Mouse (Mus musculus) hindbrain, embryonic 11.5 days (tissue): ENCODE measurements at regions not wholly inside any gene's neighbourhood (a gene's known extent, or its start where the extent isn't known, plus 50 kb on each side); places are given as distances from the start of the nearest gene placed in this dataset.
A peak's percentile ranks its signal among the peaks of the same experiment; 100 is the strongest.

ENCODE experiments used
- ATAC-seq: fragments of 200-750 bp; cut with Nextera tagmentation; 2 replicates; pipeline ENCODE4 v1.8.0; 2017; ENCODE audit warnings: mild to moderate bottlenecking, moderate TSS enrichment, moderate library complexity; ENCODE audit not compliant: low FRiP score
- DNase-seq: peaks from one replicate; pipeline ENCODE4 v3.0.0-alpha.2; 2015; ENCODE audit warnings: low spot score
- H3K27ac ChIP-seq: fragments of 300-500 bp; sonication (generic); 2 replicates; pipeline ENCODE4 v1.5.1; 2014; ENCODE audit warnings: mild to moderate bottlenecking, low read depth, low read length
- H3K27me3 ChIP-seq: fragments of 300-500 bp; sonication (generic); 2 replicates; pipeline ENCODE4 v1.6.1; 2014; ENCODE audit warnings: mild to moderate bottlenecking, low read length, moderate library complexity, mixed read lengths; ENCODE audit not compliant: control insufficient read depth, insufficient read depth
- H3K36me3 ChIP-seq: fragments of 300-500 bp; sonication (generic); 2 replicates; pipeline ENCODE4 v1.6.1; 2014; ENCODE audit warnings: mild to moderate bottlenecking, low read length, moderate library complexity, mixed read lengths; ENCODE audit not compliant: control insufficient read depth, insufficient read depth
- H3K4me1 ChIP-seq: fragments of 300-500 bp; sonication (generic); replicated peaks from 2 replicates; pipeline ENCODE4 v1.6.1; 2014; ENCODE audit warnings: low read length, mixed read lengths; ENCODE audit not compliant: control insufficient read depth, insufficient read depth
- H3K4me2 ChIP-seq: fragments of 300-500 bp; sonication (generic); replicated peaks from 2 replicates; pipeline ENCODE4 v1.6.1; 2014; ENCODE audit warnings: mild to moderate bottlenecking, low read depth, low read length
- H3K4me3 ChIP-seq: fragments of 300-500 bp; sonication (generic); 2 replicates; pipeline ENCODE4 v1.5.1; 2014; ENCODE audit warnings: low read depth, low read length
- H3K9ac ChIP-seq: fragments of 300-500 bp; sonication (generic); 2 replicates; pipeline ENCODE4 v1.6.1; 2014; ENCODE audit warnings: low read depth, low read length
- H3K9me3 ChIP-seq: fragments of 300-500 bp; sonication (generic); 2 replicates; pipeline ENCODE4 v1.6.1; 2016; ENCODE audit warnings: low read length; ENCODE audit not compliant: control insufficient read depth
- WGBS: fragments of 180-500 bp; shearing (Covaris S2); extraction: QIAGEN DNeasy Blood & Tissue Kit; methylation state at CpG from one replicate; pipeline ENCODE4 v1.1.7; 2014; 5-methylcytosine and 5-hydroxymethylcytosine counted together

DNA sequence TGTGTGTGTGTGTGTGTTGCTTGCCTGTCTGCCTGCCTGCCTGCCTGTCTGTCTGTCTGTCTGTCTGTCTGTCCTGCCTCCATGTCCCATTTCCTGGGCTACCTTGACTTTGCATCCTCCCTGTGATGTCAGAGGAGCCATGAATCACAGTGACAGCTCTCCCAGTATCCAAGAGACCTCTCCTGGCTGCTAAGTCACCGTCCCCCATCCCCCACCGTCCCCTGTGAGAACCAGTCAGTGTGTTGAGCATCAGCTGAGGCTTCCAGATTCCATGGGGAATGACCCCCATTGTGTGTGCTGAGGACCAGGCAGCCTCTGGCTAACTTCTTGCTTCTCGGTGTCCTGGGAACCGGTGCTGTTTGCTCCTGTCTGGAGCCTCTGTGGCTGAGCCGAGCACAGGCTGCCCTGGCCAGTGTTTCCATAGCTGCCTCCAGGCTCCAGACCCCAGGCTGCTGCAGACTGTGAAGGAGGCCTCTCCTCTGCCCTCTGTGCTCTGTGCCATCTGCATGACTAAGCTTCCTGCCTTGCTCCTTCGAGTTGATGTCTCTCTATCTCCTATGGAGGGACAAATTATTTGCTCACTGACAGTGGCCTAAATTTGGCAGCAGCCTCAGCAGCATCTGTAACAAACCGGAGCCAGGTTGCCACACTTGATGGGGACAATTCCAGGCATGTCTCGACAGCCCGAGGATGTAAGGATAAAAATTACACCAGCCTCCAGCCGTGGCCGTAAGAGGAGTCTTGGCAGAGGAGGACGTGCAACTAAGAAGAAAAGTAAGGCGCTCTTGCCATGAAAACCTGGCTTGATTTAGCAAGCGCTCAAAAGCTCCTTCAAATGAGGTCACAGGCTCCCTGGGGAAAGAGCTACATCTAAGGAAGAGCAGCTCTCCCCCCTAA, 230.7 kb downstream of the Prex1 start:
- H3K9me3 ChIP-seq = no peaks in the 10 kb centered on the region
- H3K4me1 ChIP-seq = peaks cover 7% of the 10 kb centered on the region
- H3K4me2 ChIP-seq = no peak overlapping the region
- H3K27me3 ChIP-seq = no peaks in the 10 kb centered on the region
- no peak overlapping the region for H3K4me3 ChIP-seq
- peak; percentile 70 for DNase-seq
- no peak overlapping the region for H3K9ac ChIP-seq
- no peaks in the 10 kb centered on the region for H3K36me3 ChIP-seq
- WGBS = 51% methylated on average over 14 of the region's 14 CpGs
- peak; percentile 60 for ATAC-seq
- H3K27ac ChIP-seq = peak overlapping the region; percentile 47

DNA sequence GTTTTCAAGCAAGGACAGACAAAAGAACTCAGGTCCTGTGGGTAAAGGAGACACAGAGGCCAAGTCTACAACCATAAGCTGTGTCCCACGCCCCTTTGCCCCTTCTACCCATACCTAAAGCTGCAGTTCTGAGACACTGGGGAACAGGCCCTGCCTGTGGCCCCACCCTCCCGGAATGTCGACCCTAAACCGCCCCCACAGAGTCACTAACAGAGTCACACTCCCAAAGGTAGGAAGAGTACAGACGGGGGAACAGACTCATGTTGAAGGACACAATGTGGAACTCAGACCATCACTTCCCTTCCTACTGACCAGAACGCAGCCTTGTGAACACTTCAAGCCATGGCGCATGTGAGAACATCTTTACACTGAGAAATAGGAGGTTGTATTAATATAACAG, 231.9 kb downstream of the Prex1 start:
- WGBS = 90% methylated on average over 7 of the region's 7 CpGs
- ATAC-seq (no peak), DNase-seq (no peak)
- no peak overlapping the region for H3K4me3 ChIP-seq
- H3K4me1 ChIP-seq = no peaks in the 10 kb centered on the region; the same call in 1 of the 2 replicates
- H3K4me2 ChIP-seq = no peak overlapping the region
- H3K9me3 ChIP-seq = no peaks in the 10 kb centered on the region
- no peaks in the 10 kb centered on the region for H3K27me3 ChIP-seq
- H3K9ac ChIP-seq = no peak overlapping the region
- no peak overlapping the region for H3K27ac ChIP-seq
- H3K36me3 ChIP-seq = no peaks in the 10 kb centered on the region

DNA sequence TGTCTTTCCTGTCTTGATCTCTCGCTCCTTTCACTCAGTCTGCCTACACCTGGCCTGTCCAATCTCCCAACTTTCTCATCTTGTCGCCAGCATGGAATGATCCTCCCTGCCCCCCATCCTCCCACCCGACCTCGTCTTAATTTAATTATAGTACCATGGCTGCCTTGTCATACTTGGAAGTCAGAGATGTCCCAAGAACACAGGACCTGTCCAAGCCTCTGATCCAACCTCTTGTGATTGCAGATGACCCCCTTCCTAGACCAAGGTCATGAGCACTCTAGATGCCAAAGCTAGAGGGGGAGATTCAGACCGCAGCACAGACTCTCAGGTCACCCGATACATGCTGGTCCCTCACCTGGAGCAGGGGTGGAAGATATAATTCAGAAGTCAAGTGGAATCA, 232.3 kb downstream of the Prex1 start:
- Histone ChIP-seq H3K27ac (no peak overlapping the region), H3K27me3 (no peaks in the 10 kb centered on the region), H3K9me3 (no peaks in the 10 kb centered on the region), H3K4me2 (no peak overlapping the region), H3K4me3 (no peak overlapping the region), H3K9ac (no peak overlapping the region), H3K36me3 (no peaks in the 10 kb centered on the region), H3K4me1 (no peaks in the 10 kb centered on the region; the same call in 1 of the 2 replicates)
- 85% methylated on average over 6 of the region's 6 CpGs for whole genome bisulfite sequencing
- ATAC-seq = no peak
- no peak for DNase-seq

DNA sequence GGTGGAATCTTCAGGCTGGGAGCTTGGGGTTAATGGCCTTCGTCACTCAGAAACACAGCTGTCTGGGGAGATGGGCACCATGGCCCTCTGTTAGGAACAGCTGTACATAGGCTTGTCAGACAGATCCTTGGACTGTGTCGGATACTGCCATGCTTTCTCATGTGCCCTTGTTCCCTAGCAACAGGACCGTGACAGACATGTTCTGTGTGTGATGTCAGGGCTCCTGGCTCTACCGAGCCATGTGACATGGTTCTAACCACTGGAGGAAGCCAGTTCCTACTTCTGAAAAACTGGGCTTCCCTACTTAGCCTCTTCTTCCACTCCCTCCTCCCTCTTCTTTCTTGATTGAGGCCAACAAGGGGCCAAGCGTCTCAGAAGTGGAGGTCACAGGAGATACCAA, 232.7 kb downstream of the Prex1 start:
- no peak for ATAC-seq

GRCm38 (mm10) chr2:166476953-166477352, 236.7 kb downstream of the Prex1 start:
- no peak overlapping the region for H3K4me3 ChIP-seq
- DNase-seq (no peak), ATAC-seq (no peak)
- H3K9ac ChIP-seq = no peak overlapping the region
- H3K4me2 ChIP-seq = no peak overlapping the region
- H3K9me3 ChIP-seq = no peaks in the 10 kb centered on the region
- H3K36me3 ChIP-seq = no peaks in the 10 kb centered on the region
- 89% methylated on average over 6 of the region's 6 CpGs for WGBS
- H3K27me3 ChIP-seq = no peaks in the 10 kb centered on the region
- H3K4me1 ChIP-seq = peaks cover 9% of the 10 kb centered on the region; the same call in 1 of the 2 replicates
- H3K27ac ChIP-seq = no peak overlapping the region

More for the DNA sequence above, 232.7 kb downstream of the Prex1 start:
- H3K9me3 ChIP-seq = no peaks in the 10 kb centered on the region
- H3K9ac ChIP-seq = no peak overlapping the region
- no peaks in the 10 kb centered on the region; the same call in 1 of the 2 replicates for H3K4me1 ChIP-seq
- no peak overlapping the region for H3K4me3 ChIP-seq
- H3K4me2 ChIP-seq = no peak overlapping the region
- no peak for DNase-seq
- H3K36me3 ChIP-seq = no peaks in the 10 kb centered on the region
- 75% methylated on average over 5 of the region's 5 CpGs for WGBS
- no peaks in the 10 kb centered on the region for H3K27me3 ChIP-seq
- no peak overlapping the region for H3K27ac ChIP-seq

DNA sequence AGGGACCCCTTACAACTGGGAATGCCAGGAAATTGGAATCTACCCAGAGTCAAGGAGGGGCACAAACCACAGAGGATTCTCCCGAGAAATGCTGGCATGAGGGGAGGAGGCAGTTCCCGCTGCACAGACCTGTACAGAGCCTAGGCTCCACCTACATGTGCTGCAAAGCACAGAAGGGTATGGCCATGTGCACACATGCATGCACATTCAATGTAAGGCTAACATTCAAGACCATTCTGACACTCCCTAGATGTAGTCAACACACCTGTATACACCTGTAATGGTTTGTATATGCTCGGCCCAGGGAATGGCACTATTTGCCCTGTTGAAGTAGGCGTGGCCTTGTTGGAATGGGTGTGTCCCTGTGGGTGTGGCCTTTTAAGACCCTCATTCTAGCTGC, 238.0 kb downstream of the Prex1 start:
- H3K36me3 ChIP-seq = no peaks in the 10 kb centered on the region
- WGBS = 81% methylated on average over 4 of the region's 4 CpGs
- H3K4me1 ChIP-seq = peaks cover 9% of the 10 kb centered on the region; the same call in 1 of the 2 replicates
- no peak overlapping the region for H3K9ac ChIP-seq
- no peak overlapping the region for H3K4me2 ChIP-seq
- H3K4me3 ChIP-seq = no peak overlapping the region
- no peak for ATAC-seq
- no peak for DNase-seq
- H3K9me3 ChIP-seq = no peaks in the 10 kb centered on the region
- no peaks in the 10 kb centered on the region for H3K27me3 ChIP-seq
- no peak overlapping the region for H3K27ac ChIP-seq

GRCm38 (mm10) chr2:166474601-166475000, 239.0 kb downstream of the Prex1 start:
- DNase-seq = no peak
- Histone ChIP-seq H3K9me3 (no peaks in the 10 kb centered on the region), H3K4me2 (no peak overlapping the region), H3K27me3 (no peaks in the 10 kb centered on the region), H3K4me3 (no peak overlapping the region), H3K4me1 (peaks cover 9% of the 10 kb centered on the region; the same call in 1 of the 2 replicates), H3K9ac (no peak overlapping the region), H3K36me3 (no peaks in the 10 kb centered on the region), H3K27ac (no peak overlapping the region)
- ATAC-seq = no peak
- 41% methylated on average over 12 of the region's 12 CpGs for WGBS

- Histone ChIP-seq H3K27me3 (no peaks in the 10 kb centered on the region), H3K36me3 (no peaks in the 10 kb centered on the region), H3K9me3 (no peaks in the 10 kb centered on the region), H3K9ac (0 out of 2 replicates have a peak overlapping the region, but pooled peaks have one; percentile 15), H3K27ac (no peak overlapping the region), H3K4me2 (no peak overlapping the region), H3K4me3 (no peak overlapping the region), H3K4me1 (peaks cover 9% of the 10 kb centered on the region; the same call in 1 of the 2 replicates)
- DNase-seq = no peak
- ATAC-seq = no peak
- WGBS = 69% methylated on average over 6 of the region's 6 CpGs
Observed at GRCm38 (mm10) chr2:166471257-166471753, 242.3 kb downstream of the Prex1 start.
